Mouse (Mus musculus) testis, adult 2 months (tissue): ENCODE measurements around the gene Spata5.

Experiments used
- CTCF ChIP-seq: fragments of 200-500 bp; IDR thresholded peaks from 2 replicates; pipeline ENCODE4 v1.5.1; 2012; ENCODE audit warnings: low read depth, mild to moderate bottlenecking, inconsistent platforms, low read length, moderate library complexity; ENCODE audit not compliant: control insufficient read depth, insufficient read depth, insufficient replicate concordance
- POLR2A ChIP-seq: fragments of 200-500 bp; IDR thresholded peaks from 2 replicates; pipeline ENCODE4 v1.6.1; 2012; ENCODE audit warnings: low read depth, mild to moderate bottlenecking, inconsistent platforms, low read length, moderate library complexity; ENCODE audit not compliant: control insufficient read depth

- TF ChIP-seq POLR2A (no peak), CTCF (no peak)
Observed at GRCm38 (mm10) chr3:37439770-37440169, 20.1 kb downstream of the Spata5 start.
